Mouse (Mus musculus) bone marrow macrophage, adult 2 months (primary cell): ENCODE results near the gene Ovca2. TPM values are rescaled to one million over a fixed set of nuclear protein-coding genes. Genes with fewer than 3 reads are reported as not detected.
A peak's percentile ranks its signal among the peaks of the same experiment; 100 is the strongest.

Source experiments
- H3K27ac ChIP-seq: 2 replicates; pipeline ENCODE4 v1.5.1; 2012; ENCODE audit warnings: low read depth, low read length; ENCODE audit not compliant: insufficient read depth
- H3K4me1 ChIP-seq: 2 replicates; pipeline ENCODE4 v1.6.1; 2012; ENCODE audit warnings: low read length; ENCODE audit not compliant: control insufficient read depth, insufficient read depth
- H3K4me3 ChIP-seq: 2 replicates; pipeline ENCODE4 v1.5.1; 2012; ENCODE audit warnings: mild to moderate bottlenecking, low read length, moderate library complexity; ENCODE audit not compliant: insufficient read depth
- CTCF ChIP-seq: IDR thresholded peaks from 2 replicates; pipeline ENCODE4 v1.5.1; 2012; ENCODE audit warnings: low read depth, mild to moderate bottlenecking, low read length, moderate library complexity
- POLR2A ChIP-seq: IDR thresholded peaks from 2 replicates; pipeline ENCODE4 v1.6.1; 2012; ENCODE audit warnings: mild to moderate bottlenecking, low read depth, low read length, borderline replicate concordance
- polyA plus RNA-seq: library from polyadenylated mRNA; stranded (reverse); fragments of >200 nt; gene quantifications from 2 replicates; pipeline ENCODE4 v1.2.4, GENCODE M21; 2012; ENCODE audit not compliant: missing spikeins, insufficient read depth, insufficient read length

The Ovca2 gene
- 13.4 and 17.7 TPM in 2 replicates for polyA plus RNA-seq

DNA sequence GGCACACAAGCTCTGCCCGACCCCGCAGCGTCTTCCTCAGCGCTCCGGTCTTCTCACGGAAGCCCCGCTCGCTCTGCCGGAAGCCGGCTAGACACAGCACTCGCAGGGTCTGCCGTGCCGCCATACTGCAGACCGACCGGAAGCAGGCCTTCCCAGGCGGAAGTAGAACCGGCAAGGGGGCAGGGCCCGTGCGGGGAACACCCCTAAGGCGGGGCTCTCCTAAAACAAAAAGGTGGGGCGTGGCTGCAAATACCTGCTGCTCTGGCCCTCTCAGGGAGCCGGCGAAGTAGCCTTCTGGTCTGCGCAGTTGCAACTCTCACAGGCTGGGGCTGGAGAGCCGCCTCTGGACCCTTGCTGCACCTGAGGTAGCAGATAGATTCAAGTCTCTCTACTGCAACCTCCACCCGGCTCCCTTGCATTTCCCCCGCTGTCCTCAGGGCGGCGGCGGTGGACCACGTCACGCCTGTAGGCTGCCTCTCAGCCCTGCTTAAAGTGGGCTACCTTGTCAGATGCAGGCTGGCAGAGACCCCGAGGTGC, at the start of gene Ovca2:
TSS of gene Ovca2 (minus strand) at position 164 of the 537 bp plus-strand sequence.
- Histone ChIP-seq H3K4me1 (peaks cover 7% of the 10 kb centered on the region), H3K27ac (0 out of 2 replicates have a peak within 1 kb of the TSS, but pooled peaks have one; percentile 24), H3K4me3 (peak within 1 kb of the TSS; percentile 90)
- TF ChIP-seq POLR2A = no peak
- TF ChIP-seq CTCF = peak; percentile 91

GRCm38 (mm10) chr11:75227632-75228031, 49.0 kb upstream of the Ovca2 start:
- no peak overlapping the region for H3K4me3 ChIP-seq
- TF ChIP-seq CTCF (no peak), POLR2A (no peak)
- H3K4me1 ChIP-seq = no peaks in the 10 kb centered on the region
- H3K27ac ChIP-seq = no peak overlapping the region

DNA sequence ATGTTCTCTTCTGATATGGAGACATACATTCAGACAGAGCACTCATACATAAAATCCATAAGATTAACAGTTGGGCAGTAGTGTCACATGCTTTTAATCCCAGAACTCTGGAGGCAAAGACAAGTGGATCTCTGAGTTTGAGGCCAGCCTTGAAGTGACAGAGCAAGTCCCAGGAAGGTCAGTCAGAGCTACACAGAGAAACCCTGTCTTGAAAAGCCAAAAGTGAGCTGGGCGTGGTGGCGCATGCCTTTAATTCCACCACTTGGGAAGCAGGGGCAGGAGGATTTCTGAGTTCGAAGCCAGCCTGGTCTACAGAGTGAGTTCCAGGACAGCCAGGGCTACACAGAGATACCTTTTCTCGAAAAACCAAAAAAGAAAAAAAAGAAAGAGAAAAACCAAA, 46.2 kb upstream of the Ovca2 start:
- Histone ChIP-seq H3K27ac (no peak overlapping the region), H3K4me3 (no peak overlapping the region), H3K4me1 (peaks cover 3% of the 10 kb centered on the region; the same call in 1 of the 2 replicates)
- TF ChIP-seq CTCF = no peak
- no peak for TF ChIP-seq POLR2A

- Histone ChIP-seq H3K4me3 (no peak overlapping the region), H3K4me1 (peaks cover 3% of the 10 kb centered on the region; the same call in 1 of the 2 replicates), H3K27ac (no peak overlapping the region)
- TF ChIP-seq CTCF = no peak
- TF ChIP-seq POLR2A = no peak
Measured at GRCm38 (mm10) chr11:75224062-75224461, 45.4 kb upstream of the Ovca2 start.

GRCm38 (mm10) chr11:75220517-75221145, 42.0 kb upstream of the Ovca2 start:
- no peak overlapping the region for H3K27ac ChIP-seq
- TF ChIP-seq POLR2A (no peak), CTCF (no peak)
- H3K4me3 ChIP-seq = no peak overlapping the region
- H3K4me1 ChIP-seq = peaks cover 3% of the 10 kb centered on the region; the same call in 1 of the 2 replicates

- TF ChIP-seq CTCF (no peak), POLR2A (no peak)
- no peak overlapping the region for H3K4me3 ChIP-seq
- H3K4me1 ChIP-seq = peaks cover 3% of the 10 kb centered on the region; the same call in 1 of the 2 replicates
- no peak overlapping the region for H3K27ac ChIP-seq
Measured at GRCm38 (mm10) chr11:75220115-75220514, 41.5 kb upstream of the Ovca2 start.

GRCm38 (mm10) chr11:75214081-75214950, 35.7 kb upstream of the Ovca2 start:
- TF ChIP-seq POLR2A (no peak), CTCF (no peak)
- Histone ChIP-seq H3K4me3 (no peak overlapping the region), H3K4me1 (peaks cover 29% of the 10 kb centered on the region), H3K27ac (no peak overlapping the region)

- no peak overlapping the region for H3K4me3 ChIP-seq
- no peak overlapping the region for H3K27ac ChIP-seq
- TF ChIP-seq CTCF (no peak), POLR2A (no peak)
- H3K4me1 ChIP-seq = peaks cover 36% of the 10 kb centered on the region
Measured at GRCm38 (mm10) chr11:75213372-75214080, 34.9 kb upstream of the Ovca2 start.

DNA sequence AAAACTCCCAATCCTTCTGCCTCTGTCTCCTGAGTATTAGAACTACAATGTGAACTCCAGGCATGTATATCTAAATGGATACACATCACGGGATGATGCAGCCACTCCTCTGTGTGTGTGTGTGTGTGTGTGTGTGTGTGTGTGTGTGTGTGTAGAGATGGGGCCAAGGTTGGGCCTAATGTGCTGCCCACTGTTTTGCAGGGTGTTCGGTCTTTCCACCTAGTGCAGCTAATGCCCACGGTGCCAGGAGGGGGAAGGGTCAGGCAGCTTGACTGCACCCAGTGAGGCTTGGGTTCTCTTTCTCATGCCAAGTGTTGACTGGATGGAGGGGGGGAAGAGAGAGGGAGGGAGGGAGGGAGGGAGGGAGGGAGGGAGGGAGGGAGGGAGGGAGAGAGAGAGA, 34.2 kb upstream of the Ovca2 start:
- Histone ChIP-seq H3K27ac (peak overlapping the region; percentile 11; the same call in 1 of the 2 replicates), H3K4me1 (peaks cover 38% of the 10 kb centered on the region), H3K4me3 (no peak overlapping the region)
- TF ChIP-seq POLR2A = no peak
- no peak for TF ChIP-seq CTCF
